Mouse (Mus musculus) myocyte (in vitro differentiated cells): Measurements from ENCODE around the gene Pdk1.

Source experiments
- CEBPB ChIP-seq: IDR thresholded peaks from 2 replicates; pipeline ENCODE4 v1.6.1; 2011; ENCODE audit warnings: mild to moderate bottlenecking, moderate library complexity; ENCODE audit not compliant: poor library complexity, insufficient read depth, severe bottlenecking
- E2F4 ChIP-seq: IDR thresholded peaks from one replicate; pipeline ENCODE4 v1.6.1; 2011; ENCODE audit warnings: mild to moderate bottlenecking, control low read depth, moderate library complexity; ENCODE audit not compliant: insufficient read depth
- MAX ChIP-seq: IDR thresholded peaks from one replicate; pipeline ENCODE4 v1.6.1; 2011; ENCODE audit warnings: low read depth, mild to moderate bottlenecking, control low read depth
- MYOD1 ChIP-seq, 3 experiments: IDR thresholded peaks; one replicate each; pipeline ENCODE4 v1.6.1; 2011; ENCODE audit warnings: control low read depth in 2 of 3, low read depth in 2 of 3, mild to moderate bottlenecking in 2 of 3, moderate library complexity in 1 of 3; ENCODE audit not compliant: insufficient read length in 2 of 3, control insufficient read depth in 1 of 3
- MYOG ChIP-seq, 3 experiments: IDR thresholded peaks; one replicate each; pipeline ENCODE4 v1.6.1; 2011; ENCODE audit warnings: control low read depth in 2 of 3, low read depth in 2 of 3, mild to moderate bottlenecking in 2 of 3; ENCODE audit not compliant: insufficient read length in 2 of 3, control insufficient read depth in 1 of 3, insufficient read depth in 1 of 3
- POLR2A ChIP-seq: IDR thresholded peaks from one replicate; pipeline ENCODE4 v1.6.1; 2011; ENCODE audit warnings: low read depth, mild to moderate bottlenecking, control low read depth, moderate library complexity; ENCODE audit not compliant: insufficient read length
- POLR2AphosphoS2 ChIP-seq: IDR thresholded peaks from one replicate; pipeline ENCODE4 v1.6.1; 2011; ENCODE audit warnings: low read depth, control low read depth; ENCODE audit not compliant: insufficient read length
- REST ChIP-seq: IDR thresholded peaks from one replicate; pipeline ENCODE4 v1.6.1; 2011; ENCODE audit warnings: mild to moderate bottlenecking, control low read depth, moderate library complexity; ENCODE audit not compliant: insufficient read depth, insufficient read length
- SRF ChIP-seq: IDR thresholded peaks from one replicate; pipeline ENCODE4 v1.6.1; 2011; ENCODE audit warnings: low read depth; ENCODE audit not compliant: control insufficient read depth, insufficient read length
- TCF12 ChIP-seq: IDR thresholded peaks from one replicate; pipeline ENCODE4 v1.6.1; 2011; ENCODE audit warnings: mild to moderate bottlenecking, control low read depth; ENCODE audit not compliant: poor library complexity, insufficient read depth, severe bottlenecking
- TCF3 ChIP-seq: IDR thresholded peaks from one replicate; pipeline ENCODE4 v1.6.1; 2011; ENCODE audit warnings: low read depth, control low read depth; ENCODE audit not compliant: insufficient read length
- USF1 ChIP-seq: IDR thresholded peaks from one replicate; pipeline ENCODE4 v1.6.1; 2011; ENCODE audit warnings: low read depth, mild to moderate bottlenecking, control low read depth, moderate library complexity

DNA sequence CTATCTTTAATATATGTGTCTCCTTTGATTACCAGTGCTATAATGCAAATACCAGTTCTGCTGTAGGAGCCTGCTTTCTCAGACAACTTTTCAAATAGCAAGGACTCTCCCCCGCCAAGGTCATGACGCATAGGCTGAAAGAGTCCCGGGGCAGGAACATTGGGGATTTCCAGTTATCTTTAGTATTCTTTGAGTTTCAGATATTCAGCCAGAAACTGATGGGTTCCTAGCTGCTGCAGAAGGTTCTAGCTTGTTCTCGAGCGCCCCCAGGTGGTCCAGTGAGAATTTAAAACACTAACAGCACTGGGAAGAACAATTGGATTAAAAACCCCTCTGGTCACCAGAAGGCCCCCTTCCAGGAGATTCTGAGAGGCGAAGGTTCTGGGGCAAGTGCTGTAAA is 35.2 kb upstream of the Pdk1 start:
- TF ChIP-seq MAX (no peak), POLR2AphosphoS2 (no peak), POLR2A (no peak), USF1 (no peak), SRF (no peak), TCF3 (no peak), CEBPB (no peak), MYOD1 (IDR thresholded peaks at IDR 0.05; ENCODE audit: control insufficient read depth in 1 of 3, insufficient read length in 2 of 3, low read depth in 2 of 3) (no peak), MYOG (IDR thresholded peaks at IDR 0.05; ENCODE audit: control insufficient read depth in 1 of 3, insufficient read depth in 1 of 3, insufficient read length in 2 of 3, low read depth in 2 of 3) (no peak), TCF12 (no peak), E2F4 (no peak), REST (no peak)
